Mouse (Mus musculus) G1E (cell line): ENCODE measurements around the gene Pald1. TPM values are rescaled to one million over a fixed set of nuclear protein-coding genes. Genes with fewer than 3 reads are reported as not detected.

Source experiments
- ATAC-seq: 2 replicates; pipeline ENCODE4 v1.8.0; 2016; ENCODE audit warnings: mild to moderate bottlenecking; ENCODE audit not compliant: insufficient number of reproducible peaks, poor library complexity, low FRiP score, severe bottlenecking; ENCODE audit errors: extremely low read depth
- DNase-seq: peaks from one replicate; pipeline ENCODE4 v3.0.0; 2012; ENCODE audit warnings: low spot score
- H3K27me3 ChIP-seq: 2 replicates; pipeline ENCODE4 v1.6.1; 2012; ENCODE audit warnings: mild to moderate bottlenecking, low read length, inconsistent platforms; ENCODE audit not compliant: insufficient read depth
- H3K36me3 ChIP-seq: replicated peaks from 2 replicates; pipeline ENCODE3; 2012; ENCODE audit warnings: mild to moderate bottlenecking, inconsistent platforms
- H3K4me1 ChIP-seq: 2 replicates; pipeline ENCODE4 v1.6.1; 2012; ENCODE audit warnings: low read depth, low read length, inconsistent platforms, mixed read lengths; ENCODE audit not compliant: insufficient read depth
- H3K4me3 ChIP-seq: 2 replicates; pipeline ENCODE4 v1.5.1; 2012; ENCODE audit warnings: low read depth, mild to moderate bottlenecking, inconsistent platforms, low read length, moderate library complexity, mixed read lengths
- H3K9me3 ChIP-seq: replicated peaks from 2 replicates; pipeline ENCODE4 v1.6.1; 2012; ENCODE audit warnings: inconsistent platforms
- CTCF ChIP-seq: IDR thresholded peaks from 2 replicates; pipeline ENCODE4 v1.5.1; 2012; ENCODE audit warnings: low read depth, low read length, inconsistent platforms, mixed read lengths
- GATA1 ChIP-seq: IDR thresholded peaks from 2 replicates; pipeline ENCODE4 v1.6.1; 2012; ENCODE audit warnings: borderline replicate concordance, low read length, inconsistent platforms, mixed read lengths
- GATA2 ChIP-seq: IDR thresholded peaks from 2 replicates; pipeline ENCODE4 v1.6.1; 2012; ENCODE audit warnings: low read depth, low read length, inconsistent platforms, borderline replicate concordance
- POLR2AphosphoS5 ChIP-seq: IDR thresholded peaks from 2 replicates; pipeline ENCODE4 v1.6.1; 2012; ENCODE audit warnings: low read depth, low read length, inconsistent platforms; ENCODE audit not compliant: insufficient replicate concordance
- TAL1 ChIP-seq: conservative IDR thresholded peaks from 2 replicates; pipeline ENCODE4 v1.6.1; 2012; ENCODE audit warnings: low read depth, low read length, inconsistent platforms, mixed read lengths
- polyA plus RNA-seq: library from polyadenylated mRNA; stranded (reverse); fragments of >175 nt; gene quantifications from 2 replicates; pipeline ENCODE4 v1.2.3, GENCODE M21; 2012
- total RNA-seq, 2 experiments: library from RNA; stranded (forward) in 1 of 2; stranded (reverse) in 1 of 2; fragments of 200-1000 nt in 1 of 2; fragments of >200 nt in 1 of 2; fragmentation: Nextera tagmentation in 1 of 2; gene quantifications; 2 replicates each; pipeline ENCODE4 v1.2.3; 2014 to 2017

The Pald1 gene
- total and polyA plus RNA-seq, 3 experiments: 0.03 TPM; not detected in 2

DNA sequence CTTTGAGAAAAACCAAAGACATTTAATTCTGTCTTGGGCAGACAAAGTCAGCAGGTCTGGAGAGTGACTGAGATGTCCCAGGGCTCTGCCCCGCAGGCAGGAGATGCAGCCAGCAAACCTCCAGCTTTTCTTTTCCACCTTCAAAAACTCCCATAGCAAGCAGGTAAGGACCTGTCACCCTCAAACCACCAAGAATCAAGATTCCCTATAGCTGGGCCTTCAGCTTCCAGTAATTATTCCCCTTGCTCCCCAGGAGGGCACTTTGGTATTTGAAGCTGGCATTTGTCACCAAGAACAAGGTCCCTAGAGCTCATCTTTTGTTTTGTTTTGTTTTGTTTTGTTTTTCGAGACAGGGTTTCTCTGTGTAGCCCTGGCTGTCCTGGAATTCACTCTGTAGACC is 33.7 kb upstream of the Pald1 start:
- Histone ChIP-seq H3K27me3 (peaks cover 16% of the 10 kb centered on the region), H3K36me3 (no peaks in the 10 kb centered on the region), H3K4me1 (peaks cover 24% of the 10 kb centered on the region), H3K4me3 (no peak overlapping the region), H3K9me3 (no peaks in the 10 kb centered on the region)
- no peak for ATAC-seq
- TF ChIP-seq TAL1 (no peak), CTCF (no peak)
- DNase-seq: no peak

GRCm38 (mm10) chr10:61416561-61416960 is 33.2 kb upstream of the Pald1 start:
- no peaks in the 10 kb centered on the region for H3K9me3 ChIP-seq
- peaks cover 16% of the 10 kb centered on the region for H3K27me3 ChIP-seq
- TF ChIP-seq GATA1 (no peak), CTCF (no peak)
- no peaks in the 10 kb centered on the region for H3K36me3 ChIP-seq
- H3K4me3 ChIP-seq: no peak overlapping the region
- DNase-seq (no peak), ATAC-seq (no peak)
- peaks cover 25% of the 10 kb centered on the region for H3K4me1 ChIP-seq

GRCm38 (mm10) chr10:61415890-61416289 is 32.6 kb upstream of the Pald1 start:
- no peak for TF ChIP-seq TAL1
- no peak for TF ChIP-seq GATA1
- TF ChIP-seq GATA2: no peak
- TF ChIP-seq POLR2AphosphoS5: no peak
- no peak for TF ChIP-seq CTCF
- no peak for ATAC-seq
- H3K27me3 ChIP-seq: peaks cover 16% of the 10 kb centered on the region
- DNase-seq: no peak
- no peak overlapping the region for H3K4me3 ChIP-seq
- peaks cover 27% of the 10 kb centered on the region for H3K4me1 ChIP-seq
- no peaks in the 10 kb centered on the region for H3K36me3 ChIP-seq
- H3K9me3 ChIP-seq: no peaks in the 10 kb centered on the region

GRCm38 (mm10) chr10:61415240-61415639 is 31.9 kb upstream of the Pald1 start:
- peaks cover 16% of the 10 kb centered on the region for H3K27me3 ChIP-seq
- ATAC-seq (no peak), DNase-seq (no peak)
- no peak for TF ChIP-seq POLR2AphosphoS5
- TF ChIP-seq TAL1: no peak
- TF ChIP-seq GATA2: no peak
- no peak for TF ChIP-seq CTCF
- no peaks in the 10 kb centered on the region for H3K9me3 ChIP-seq
- peaks cover 29% of the 10 kb centered on the region for H3K4me1 ChIP-seq
- H3K4me3 ChIP-seq: no peak overlapping the region
- no peaks in the 10 kb centered on the region for H3K36me3 ChIP-seq

DNA sequence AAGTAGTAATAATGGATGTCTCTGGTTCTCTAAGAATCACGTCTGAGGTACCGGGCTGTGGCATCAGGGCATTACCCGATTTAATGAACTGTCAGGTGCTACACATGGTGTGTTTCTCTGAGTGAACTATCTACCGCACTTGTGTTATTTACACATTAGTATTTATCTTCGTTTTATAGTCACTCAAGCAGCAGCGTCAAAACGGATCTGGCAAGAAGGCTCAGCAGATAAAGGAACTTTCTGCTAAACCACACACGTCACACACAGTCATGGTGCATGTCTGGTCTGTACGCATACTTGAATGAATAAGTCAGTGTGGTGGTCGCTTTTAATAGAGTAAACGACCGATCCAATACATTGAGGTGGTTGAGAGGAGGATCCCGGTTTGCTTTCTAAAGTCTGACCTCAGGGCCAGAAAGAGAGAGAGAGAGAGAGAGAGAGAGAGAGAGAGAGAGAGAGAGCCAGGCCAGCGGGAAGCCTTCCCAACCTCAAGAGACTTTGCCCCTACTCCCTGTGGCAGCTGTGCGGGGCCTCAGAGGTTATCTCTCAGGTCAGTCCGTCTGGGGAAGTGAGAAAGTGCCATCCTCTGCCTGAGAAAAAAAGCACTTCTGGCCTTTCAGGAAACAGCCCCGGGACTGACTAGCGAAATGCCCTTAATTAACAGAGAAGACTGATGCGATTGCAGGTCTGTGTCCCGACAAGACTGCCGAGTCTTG is 29.7 kb upstream of the Pald1 start:
- ATAC-seq: peak; percentile 81
- Histone ChIP-seq H3K4me1 (peaks cover 35% of the 10 kb centered on the region), H3K4me3 (peak overlapping the region; percentile 42; the same call in 1 of the 2 replicates), H3K9me3 (no peaks in the 10 kb centered on the region), H3K36me3 (no peaks in the 10 kb centered on the region), H3K27me3 (peaks cover 3% of the 10 kb centered on the region; the same call in 1 of the 2 replicates)
- TF ChIP-seq CTCF (no peak), TAL1 (peak; percentile 53)
- DNase-seq: peak; percentile 56

DNA sequence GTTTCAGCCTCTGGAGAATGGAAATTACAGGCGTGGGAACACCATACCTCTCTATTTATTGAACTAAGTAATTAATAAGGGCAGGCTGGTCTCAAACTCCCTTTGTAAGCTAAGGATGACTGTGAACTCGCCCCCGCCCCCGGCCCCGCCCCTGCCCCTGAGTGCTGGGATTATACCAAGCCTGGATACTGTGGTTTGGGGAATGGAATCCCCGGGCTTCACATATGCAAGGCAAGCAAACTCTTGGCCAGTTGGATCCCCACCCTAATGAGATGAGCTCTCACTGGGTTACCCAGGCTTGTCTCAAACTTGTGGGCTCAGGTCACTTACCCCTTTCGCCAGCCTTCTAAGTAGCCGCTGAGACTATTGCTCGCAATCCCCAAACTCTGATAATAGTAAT is 26.9 kb upstream of the Pald1 start:
- Histone ChIP-seq H3K9me3 (no peaks in the 10 kb centered on the region), H3K27me3 (peaks cover 11% of the 10 kb centered on the region; the same call in 1 of the 2 replicates), H3K36me3 (no peaks in the 10 kb centered on the region), H3K4me1 (peaks cover 30% of the 10 kb centered on the region), H3K4me3 (no peak overlapping the region)
- DNase-seq (no peak), ATAC-seq (no peak)
- TF ChIP-seq CTCF (no peak), GATA1 (no peak), TAL1 (no peak), GATA2 (no peak), POLR2AphosphoS5 (no peak)

DNA sequence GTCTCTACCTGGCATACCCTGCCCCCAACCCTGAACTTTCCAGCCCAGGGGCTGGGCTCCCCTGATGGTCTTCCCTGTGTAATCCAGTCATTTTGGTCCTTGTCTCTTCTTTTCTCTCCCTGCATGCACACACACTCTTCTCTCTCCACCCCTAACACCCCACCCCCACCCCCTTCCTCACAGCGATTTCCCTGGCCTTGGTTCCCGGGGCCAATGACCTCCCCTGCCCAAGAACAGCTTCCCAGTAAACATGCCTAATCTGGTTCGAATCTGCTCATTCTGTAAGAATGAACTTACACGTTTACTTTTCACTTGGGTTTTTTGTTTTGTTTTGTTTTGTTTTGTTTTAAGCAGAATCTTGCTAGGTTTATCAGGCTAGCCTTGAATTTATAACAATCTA is 26.4 kb upstream of the Pald1 start:
- ATAC-seq: no peak
- TF ChIP-seq CTCF: no peak
- no peak for TF ChIP-seq POLR2AphosphoS5
- no peak for TF ChIP-seq GATA1
- TF ChIP-seq GATA2: no peak
- no peak for TF ChIP-seq TAL1
- H3K36me3 ChIP-seq: no peaks in the 10 kb centered on the region
- no peaks in the 10 kb centered on the region for H3K9me3 ChIP-seq
- no peak overlapping the region for H3K4me3 ChIP-seq
- H3K27me3 ChIP-seq: peaks cover 11% of the 10 kb centered on the region; the same call in 1 of the 2 replicates
- peaks cover 26% of the 10 kb centered on the region for H3K4me1 ChIP-seq
- DNase-seq: no peak
